Mouse (Mus musculus) adrenal gland, postnatal 25 days (tissue): ENCODE data around the gene Zfp986. TPM values are rescaled to one million over a fixed set of nuclear protein-coding genes. Genes with fewer than 3 reads are reported as not detected.
"Not testable (repeated sequence)": the region's sequence is repeated elsewhere in the genome, so short reads cannot be mapped to it uniquely, and the experiment has no call there.

Experiments
- DNase-seq: peaks from one replicate; pipeline ENCODE4 v3.0.0; 2021; ENCODE audit warnings: mixed read lengths
- long read RNA-seq: library from polyadenylated mRNA; stranded (forward); transcript quantifications from one replicate; pipeline ENCODE4 v2.0.0, GENCODE M21; 2021
- total RNA-seq: library from RNA; stranded (reverse); gene quantifications from 2 replicates; pipeline ENCODE4 v1.2.3, GENCODE M21; 2021

Zfp986 gene
- total RNA-seq = not detected in 2 replicates
- long read RNA-seq = 0 reads

DNA sequence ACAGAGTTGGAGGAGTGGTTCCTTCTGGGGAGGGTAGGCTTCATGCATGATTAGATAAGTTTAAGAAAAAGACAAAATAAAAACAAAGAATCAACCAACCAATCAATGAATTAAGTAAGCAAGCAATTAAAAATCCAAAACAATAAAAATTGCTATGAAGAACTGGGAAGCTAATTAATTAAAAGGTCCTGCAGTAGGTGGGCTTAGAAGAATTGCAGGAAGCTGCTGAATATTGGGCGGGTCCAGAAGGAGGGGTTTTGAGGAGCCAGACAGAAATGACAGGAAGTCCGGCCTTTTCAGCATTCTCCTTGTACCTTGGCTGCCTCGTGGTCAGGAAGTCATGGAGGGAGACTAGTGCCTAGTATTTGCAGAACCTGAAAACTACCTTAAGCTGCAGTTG is at the start of gene Zfp986:
TSS of gene Zfp986 (plus strand) at position 301 of the 400 bp plus-strand sequence.
- DNase-seq = not testable (repeated sequence)

DNA sequence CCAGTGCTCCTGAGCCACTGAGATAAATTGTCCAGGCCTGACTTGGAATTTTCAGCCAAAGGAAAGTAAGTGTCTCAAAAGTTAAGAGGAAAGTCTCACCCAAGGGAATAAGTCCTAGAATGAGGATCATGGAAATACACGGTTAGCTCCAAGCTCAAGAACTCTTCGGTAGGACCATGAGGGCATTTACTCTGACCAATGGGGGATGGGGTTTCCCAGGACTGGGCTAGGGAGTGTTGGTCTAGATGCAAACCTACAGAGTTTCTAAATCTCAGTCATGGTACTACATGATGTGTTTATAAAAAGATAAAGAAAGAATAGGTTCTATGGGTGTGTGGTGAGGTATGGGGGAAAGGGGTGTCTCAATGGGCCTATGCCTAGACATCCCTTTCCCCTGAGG is 48.6 kb upstream of the Zfp986 start:
- not testable (repeated sequence) for DNase-seq

DNA sequence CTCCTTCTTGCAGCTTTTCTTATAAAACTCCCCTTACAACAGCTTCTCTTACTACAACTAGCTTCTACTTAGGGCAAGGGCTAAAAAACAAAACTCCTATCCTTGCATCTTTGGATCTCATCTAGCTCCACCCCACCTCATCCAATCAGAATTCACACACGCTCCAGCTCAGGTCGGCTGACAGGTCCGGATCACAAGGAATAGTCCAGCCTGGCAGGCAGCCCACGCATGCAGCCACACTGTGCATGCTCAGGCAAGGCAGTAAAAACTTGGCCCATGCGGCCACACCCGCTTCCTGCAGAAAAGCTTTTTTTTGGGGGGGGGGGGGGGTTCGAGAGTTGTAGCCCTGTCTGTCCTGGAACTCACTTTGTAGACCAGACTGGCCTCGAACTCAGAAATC is 43.0 kb upstream of the Zfp986 start:
- DNase-seq = not testable (repeated sequence)

DNA sequence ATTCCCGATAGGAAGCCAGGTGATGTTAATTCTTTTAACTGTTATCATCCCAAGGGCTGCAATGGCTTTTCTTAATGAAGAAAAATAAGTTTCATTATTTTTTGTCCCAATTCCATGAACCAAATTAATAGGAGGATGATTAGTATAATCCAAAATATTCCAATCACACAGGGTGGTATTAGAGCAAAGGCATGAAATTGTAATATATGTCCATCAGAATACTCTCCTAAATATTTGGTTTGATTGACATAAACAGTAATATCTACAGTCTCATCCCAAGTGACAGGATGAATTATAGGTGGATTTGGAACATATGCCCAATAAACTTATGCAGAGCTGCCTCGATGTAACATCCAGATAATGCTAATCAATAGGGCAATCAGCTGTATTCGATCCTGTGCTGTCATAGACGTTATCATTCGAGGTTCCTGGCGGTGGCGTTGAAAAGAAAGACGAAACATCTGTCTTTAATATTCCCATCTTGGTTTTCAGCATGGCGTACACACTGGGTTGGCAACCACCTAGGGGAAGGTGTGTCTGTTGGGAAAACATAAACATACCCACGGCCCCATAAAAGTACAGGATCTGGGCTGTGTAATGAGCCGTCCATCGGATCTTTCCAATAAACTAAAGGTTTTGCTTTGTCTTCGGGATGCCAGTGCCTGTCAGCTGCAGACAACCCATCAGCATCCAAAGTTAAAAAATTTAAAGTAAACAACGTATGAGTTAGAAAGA is 37.1 kb upstream of the Zfp986 start:
- DNase-seq = not testable (repeated sequence)

DNA sequence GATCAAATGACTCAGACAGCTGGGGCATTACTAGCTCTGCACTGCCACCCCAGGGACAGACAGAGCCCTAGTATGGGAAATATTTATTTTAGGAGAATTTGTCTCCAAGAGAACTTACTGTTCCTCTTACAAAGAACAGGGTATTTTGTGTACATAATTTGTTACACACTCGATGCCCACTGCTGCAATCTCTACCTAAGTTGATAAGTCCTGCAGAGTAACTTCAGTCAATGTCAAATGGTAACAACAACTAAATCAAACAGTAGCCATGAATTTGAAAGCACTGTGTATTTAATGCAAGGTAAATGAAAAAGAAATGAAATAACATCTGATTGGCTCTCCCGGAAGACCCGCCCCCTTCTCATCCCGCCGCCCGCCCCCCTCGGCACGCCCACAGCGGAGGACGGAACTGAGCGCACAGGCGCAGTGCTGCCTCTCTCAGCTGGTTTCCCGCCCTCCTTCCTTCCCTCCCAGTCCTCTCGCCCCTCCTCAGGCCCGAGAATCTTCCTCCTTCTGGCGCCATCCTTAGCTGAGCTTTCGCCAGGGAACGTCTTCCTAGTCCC is 32.2 kb upstream of the Zfp986 start:
- DNase-seq = not testable (repeated sequence)

DNA sequence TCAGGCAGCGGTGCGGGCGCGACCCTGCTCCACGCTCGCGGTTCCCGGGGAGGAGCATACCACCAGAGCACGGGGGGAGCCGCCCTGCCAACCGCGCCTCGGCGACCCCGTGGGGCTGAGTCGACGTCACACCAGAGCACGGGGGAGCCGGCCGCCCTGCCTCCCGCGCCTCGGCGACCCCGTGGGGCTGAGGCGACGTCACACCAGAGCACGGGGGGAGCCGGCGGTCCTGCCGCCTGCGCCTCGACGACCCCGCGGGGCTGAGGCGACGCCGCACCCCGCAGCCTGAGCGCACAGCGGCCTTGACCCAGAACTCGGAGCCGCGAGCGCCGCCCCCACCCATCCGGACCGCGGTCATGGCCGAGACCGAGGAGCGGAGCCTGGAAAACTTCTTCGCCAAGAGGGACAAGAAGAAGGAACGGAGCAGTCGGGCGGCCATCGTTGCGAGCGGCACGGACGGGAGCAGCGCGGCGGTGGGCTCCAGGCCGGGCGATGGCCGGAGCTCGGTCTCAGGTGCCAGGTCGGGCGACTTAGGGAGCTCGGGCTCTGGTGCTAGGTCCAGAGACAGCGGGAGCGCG is 31.6 kb upstream of the Zfp986 start:
- peak; percentile 3 for DNase-seq

DNA sequence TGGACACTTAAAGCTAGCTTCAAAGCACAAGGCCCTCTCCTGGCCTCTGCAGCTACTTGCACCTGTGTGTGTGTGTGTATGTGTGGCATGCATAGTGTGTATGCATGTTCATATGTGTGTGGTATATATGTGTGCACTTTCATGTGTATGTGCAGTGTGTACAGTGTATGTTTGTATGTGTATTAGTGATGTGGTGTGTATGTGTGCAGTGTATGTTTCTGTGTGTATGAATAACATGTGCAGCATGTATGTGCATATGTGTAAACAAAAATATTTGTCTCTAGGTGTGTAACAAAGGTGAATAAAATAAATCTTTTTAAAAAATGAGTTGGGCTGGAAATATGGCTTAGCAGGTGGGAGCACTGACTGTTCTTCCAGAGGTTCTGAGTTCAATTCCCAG is 21.8 kb upstream of the Zfp986 start:
- DNase-seq = not testable (repeated sequence)

DNA sequence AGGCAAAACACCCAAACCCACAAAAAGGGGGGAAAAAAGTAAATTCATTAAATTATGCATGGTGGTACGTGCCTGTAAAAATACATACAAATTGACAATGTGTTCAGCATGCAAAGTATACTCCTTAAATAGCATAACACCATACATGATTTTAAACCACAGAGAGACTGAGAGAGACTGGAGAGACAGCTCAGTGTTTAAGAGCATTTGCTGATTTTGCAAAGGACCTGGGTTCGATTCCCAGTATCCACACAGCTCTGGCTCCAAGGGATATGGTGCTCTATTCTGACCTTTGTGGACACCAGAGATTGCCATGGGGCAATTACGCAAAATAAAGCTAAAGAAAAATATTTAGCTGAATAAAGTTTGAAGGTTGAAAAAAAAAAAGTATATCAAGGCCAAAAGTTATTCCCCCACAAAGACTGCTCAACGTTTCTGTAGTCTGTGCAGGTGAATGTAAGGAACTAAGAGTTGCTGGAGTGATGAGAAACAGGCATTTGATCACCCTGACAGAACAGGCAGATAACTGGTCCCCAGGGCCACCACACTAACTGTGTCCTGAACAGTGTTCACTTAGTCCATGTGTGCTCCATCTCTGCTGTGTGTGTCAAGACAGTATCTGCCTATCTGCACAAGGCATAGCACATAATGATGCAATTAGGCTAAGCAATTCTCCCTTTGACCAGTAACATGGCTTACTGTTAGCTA is 20.3 kb upstream of the Zfp986 start:
- DNase-seq = not testable (repeated sequence)

DNA sequence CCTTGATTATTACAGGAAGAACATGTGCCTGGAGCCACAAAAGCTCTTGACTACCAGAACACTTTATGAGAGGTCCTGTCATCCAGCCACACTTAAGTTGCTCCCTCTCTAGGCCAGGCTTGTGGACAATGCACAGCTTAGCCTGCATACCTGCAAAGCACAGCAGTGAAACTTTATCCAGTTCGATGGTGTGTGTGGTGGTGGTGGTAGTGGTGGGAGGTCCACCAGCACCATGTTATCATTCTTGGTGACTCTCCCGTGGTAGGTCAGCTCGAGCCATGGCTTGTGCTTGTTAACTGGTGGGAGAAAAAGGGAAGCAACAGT is 19.7 kb upstream of the Zfp986 start:
- not testable (repeated sequence) for DNase-seq

DNA sequence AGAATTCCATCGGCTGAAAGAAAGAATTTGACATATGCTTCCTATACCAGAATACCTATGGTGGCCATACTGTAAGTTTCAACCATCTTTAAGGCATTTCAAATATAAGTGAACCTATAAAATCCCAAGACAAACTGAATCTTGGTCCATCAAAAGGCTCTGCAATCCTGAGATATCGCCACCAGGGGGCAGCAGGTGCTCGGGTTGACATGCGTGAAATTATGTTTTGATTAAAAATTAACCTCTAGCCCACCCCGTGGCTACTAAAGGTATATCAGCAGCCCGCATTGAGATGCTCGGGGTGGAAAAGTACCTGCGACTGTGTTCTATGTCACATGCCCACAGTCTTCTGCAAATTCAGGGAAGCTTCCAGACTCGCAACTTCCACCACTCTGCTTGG is 17.2 kb upstream of the Zfp986 start:
- not testable (repeated sequence) for DNase-seq

DNA sequence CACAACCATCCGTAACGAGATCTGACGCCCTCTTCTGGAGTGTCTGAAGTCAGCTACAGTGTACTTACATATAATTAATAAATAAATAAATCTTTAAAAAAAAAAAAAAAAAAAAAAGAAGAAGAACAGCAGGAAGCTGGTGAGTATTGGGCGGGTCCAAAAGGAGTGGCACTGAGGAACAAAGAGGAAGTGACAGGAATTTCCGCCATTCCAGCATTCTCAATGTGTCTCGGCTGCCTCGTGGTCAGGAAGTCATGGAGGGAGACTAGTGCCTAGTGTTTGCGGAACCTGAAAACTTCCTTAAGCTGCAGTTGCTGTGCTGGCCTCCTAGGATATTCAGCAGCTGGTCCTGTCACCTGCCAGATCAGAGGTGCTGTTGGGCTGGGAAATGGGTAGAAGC is 4.7 kb upstream of the Zfp986 start:
- DNase-seq = peak; percentile 1

Other genes starting within 250 kb of the Zfp986 start
- 0.55 and 1.0 TPM in 2 replicates for gene Zfp980, start 198.1 kb upstream of the Zfp986 start, total RNA-seq
- 0.33 TPM in 1 of 2 replicates, not detected in the other for gene Zfp987, start 228.5 kb downstream of the Zfp986 start, total RNA-seq